Mouse (Mus musculus): ENCODE data around the gene Scmh1.
A peak's percentile ranks its signal among the peaks of the same experiment; 100 is the strongest.

Scmh1 gene

DNA sequence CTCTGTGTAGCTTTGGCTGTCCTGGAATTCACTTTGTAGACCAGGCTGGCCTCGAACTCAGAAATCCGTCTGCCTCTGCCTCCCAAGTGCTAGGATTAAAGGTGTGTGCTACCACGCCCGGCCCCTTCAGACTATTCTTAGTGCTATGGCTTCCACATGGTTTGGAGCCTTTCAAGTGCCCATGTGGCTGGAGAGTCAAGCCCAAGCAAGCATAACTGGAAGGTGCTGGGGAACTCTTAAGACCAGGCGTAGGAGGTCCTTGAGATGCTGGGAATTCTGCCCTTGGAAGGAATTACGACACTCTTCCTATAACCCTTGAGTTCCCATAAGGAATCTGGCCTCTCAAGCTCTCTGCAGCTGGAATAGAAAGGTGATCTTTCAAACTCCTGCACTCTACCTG lies 151.5 kb downstream of the Scmh1 start:
- no peak for DNase-seq (ENCODE audit: low spot score in 2 of 2)

DNA sequence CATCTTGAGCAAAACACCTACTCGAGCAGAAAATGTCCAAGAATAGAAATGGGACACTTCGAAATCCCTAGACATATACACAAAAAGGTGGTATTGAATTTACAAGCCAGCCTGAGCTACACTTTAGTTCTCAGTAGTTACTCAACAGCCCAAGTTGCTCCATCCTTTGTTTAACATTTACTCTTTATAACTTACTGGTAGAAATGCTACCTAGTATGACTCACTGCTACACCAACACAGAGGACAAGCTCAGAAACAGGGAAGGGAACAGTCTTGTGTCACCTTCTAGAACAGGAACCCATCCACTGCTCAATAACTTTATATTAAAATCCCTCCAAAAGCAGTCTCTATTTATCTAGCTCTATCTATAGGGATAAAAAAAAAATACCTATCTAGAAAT lies 160.6 kb downstream of the Scmh1 start:
- DNase-seq (ENCODE audit: low spot score in 2 of 2) = no peak

DNA sequence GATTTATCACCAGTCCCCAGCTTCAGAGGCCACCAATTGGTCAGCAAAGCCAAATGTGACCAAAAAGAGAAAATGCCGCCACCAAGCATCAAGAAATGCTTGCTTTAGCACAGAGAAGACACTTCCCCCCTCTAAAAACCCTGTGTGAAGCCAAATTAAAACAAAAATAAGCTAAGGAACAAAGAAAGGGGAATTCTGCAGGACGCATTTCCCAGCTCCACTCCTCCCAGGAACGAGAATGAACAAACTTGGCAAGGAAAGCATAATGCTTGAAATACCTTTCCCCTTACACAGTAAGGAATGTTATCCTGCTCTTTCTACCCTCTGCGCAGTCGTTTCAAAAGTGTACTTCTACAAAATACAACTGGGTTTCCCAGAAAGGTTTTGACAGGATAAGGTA lies 162.9 kb downstream of the Scmh1 start:
- no peak for DNase-seq (ENCODE audit: low spot score in 2 of 2)

DNA sequence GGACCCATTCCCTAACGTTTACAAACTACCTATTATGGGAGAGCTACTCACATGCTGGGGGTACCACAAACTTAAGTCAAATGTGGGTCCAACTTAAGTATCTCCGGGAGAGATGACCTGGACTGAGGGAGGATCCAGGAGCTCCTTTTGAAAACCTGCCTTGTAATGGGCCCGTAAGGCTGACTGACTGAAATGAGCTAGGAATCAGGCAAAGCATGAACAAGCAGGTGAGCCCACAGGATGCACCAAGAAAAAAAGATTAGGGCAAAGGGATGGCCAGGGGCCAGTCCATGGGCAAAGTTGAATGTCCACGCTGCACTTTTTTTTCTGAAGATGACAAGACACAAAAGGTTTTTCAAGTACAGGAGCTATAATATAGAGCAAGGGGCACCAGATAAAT lies 163.9 kb downstream of the Scmh1 start:
- DNase-seq (ENCODE audit: low spot score in 2 of 2) = no peak

DNA sequence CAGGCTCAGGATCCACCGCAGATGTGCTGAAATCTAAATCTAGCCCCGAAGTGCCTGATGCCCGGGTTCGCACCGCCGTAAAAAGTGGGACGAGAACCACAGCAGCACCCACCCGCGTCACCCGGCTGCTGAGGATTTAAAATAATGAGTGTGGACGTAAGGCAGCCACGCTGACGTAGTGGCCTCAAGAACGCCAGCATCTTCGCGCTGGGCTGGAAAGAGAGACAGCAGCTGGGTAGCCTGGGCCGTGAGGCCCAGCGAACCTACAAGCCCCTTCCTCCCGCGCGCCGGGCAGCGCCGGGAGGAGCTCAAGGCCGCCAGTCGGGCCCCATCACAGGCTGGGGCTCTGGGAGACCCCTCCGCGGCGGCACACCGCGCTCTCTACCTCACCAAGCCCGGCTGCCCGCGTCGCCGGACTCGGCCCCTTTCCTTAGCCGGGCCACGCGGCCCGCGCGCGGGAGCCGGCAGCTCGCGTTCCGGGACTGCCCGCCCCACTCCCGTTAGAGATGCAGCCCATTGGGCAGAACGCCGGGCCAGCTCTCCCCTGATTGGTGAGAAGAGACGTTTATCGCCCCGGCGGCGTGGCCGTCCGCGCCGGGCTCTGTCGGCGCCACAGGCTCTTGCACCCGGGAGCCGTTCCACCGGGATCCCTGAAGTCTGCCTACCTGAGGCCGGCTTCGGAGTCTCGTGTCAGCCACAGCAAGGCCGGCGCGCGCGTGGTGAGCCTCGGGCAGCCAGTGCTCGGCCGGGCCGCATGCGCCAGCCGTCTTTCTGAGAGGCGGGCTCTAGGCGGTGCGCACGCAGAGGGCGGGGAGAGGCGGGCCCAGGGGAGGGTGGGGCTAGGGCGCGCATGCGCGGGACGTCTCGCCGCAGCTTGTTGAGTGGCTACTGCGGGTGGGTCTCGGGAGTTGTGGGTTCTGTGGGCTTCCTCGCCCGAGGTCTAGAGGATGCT lies 164.7 kb downstream of the Scmh1 start, which contains the start of gene Ctps:
Gene Ctps, minus strand, starts transcription at position 791 of the 952 bp plus-strand sequence.
- DNase-seq (ENCODE audit: low spot score in 2 of 2) = peak; percentile 89 to 95

DNA sequence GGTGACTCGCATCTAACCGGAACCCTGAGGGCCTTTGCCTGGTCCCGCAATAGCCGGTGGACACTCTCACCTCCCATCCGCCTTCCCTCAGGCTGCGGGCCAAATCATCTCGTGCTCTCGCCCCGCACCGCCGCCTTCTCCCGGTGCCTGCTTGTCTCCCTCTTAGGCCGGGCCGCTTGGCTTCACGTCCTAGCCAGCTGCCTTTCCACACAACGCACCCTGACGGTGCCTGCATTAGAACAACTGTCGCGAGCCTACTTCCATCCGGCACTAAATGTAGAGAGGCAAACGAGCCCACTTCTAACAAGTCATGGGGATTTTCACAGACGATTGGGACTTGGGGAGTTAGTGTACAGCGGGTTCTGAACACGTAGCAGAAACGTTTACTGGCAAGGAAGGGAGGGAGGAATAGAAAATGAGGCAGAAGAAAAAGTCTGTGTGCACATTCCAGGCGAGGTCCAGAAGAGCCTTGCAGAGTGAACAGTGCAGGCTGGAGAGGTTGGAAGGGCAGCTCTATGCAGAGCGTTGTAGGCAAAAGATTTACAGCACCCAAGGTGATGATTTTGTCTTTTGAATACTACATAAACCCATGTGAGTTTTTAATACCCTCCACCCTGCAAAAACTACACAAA lies 165.5 kb downstream of the Scmh1 start:
- DNase-seq (ENCODE audit: low spot score in 2 of 2) = no peak

DNA sequence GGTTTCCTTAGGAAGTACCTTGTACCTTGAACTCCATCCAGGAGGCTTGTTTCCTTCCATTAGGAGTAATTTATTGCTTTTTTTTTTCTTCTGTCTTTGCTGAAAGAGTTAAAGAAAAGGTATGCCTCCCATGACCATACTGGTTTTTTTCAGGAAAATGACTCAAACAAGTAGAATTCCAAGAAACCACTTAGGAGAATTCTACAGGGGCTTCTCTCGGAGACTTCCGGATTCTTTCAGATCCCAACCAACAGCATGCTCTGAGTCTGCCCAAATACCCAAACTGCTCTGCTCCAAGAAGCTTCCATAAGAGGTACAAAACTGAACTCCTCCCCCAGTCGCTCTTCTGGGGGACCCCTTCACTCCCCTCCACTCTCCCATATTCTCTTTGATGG lies 166.0 kb downstream of the Scmh1 start:
- no peak for DNase-seq (ENCODE audit: low spot score in 2 of 2)

DNA sequence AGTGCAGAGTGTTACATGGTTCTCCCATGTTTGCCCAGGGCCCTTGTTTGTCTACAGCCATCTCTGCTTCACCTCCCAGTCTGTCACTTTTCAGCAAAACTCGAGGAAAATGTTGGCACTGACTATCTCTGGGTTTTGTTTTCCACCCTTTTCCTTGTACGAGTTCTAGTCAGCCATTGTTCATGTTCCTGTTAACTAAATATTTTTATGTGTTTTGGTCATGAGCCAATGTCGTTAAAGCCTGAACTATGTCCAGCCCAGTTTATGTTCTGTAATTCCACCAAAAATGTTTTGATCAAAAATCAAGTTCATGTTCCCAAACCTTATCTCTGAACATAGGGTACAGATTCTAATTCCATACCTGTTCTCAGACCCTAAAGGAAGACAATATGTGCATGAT lies 166.6 kb downstream of the Scmh1 start:
- DNase-seq (ENCODE audit: low spot score in 2 of 2) = no peak

Data from urinary bladder, adult 18-20 months (tissue).